Mouse (Mus musculus) T-helper 1 cell (primary cell): ENCODE results near the gene Focad.

Experiments
- in situ Hi-C: fragments of 300-600 bp; cut with MboI, MseI; formaldehyde crosslinking; loops from one replicate; pipeline ENCODE4 v1.15.1; 2025; ENCODE audit warnings: high pct_unique_total_duplicates

Focad gene

GRCm38 (mm10) chr4:88209351-88209814, 115.0 kb downstream of the Focad start:
- in situ Hi-C loops: no loop called here

GRCm38 (mm10) chr4:88210602-88211001, 116.2 kb downstream of the Focad start:
- in situ Hi-C loops: no loop called here

GRCm38 (mm10) chr4:88211200-88211885, 116.9 kb downstream of the Focad start:
- in situ Hi-C loops: no loop called here

GRCm38 (mm10) chr4:88213895-88214294, 119.5 kb downstream of the Focad start:
- in situ Hi-C loops: no loop called here

GRCm38 (mm10) chr4:88218286-88218685, 123.9 kb downstream of the Focad start:
- in situ Hi-C loops: no loop called here

GRCm38 (mm10) chr4:88218797-88219196, 124.4 kb downstream of the Focad start:
- in situ Hi-C loops: no loop called here

GRCm38 (mm10) chr4:88231375-88231774, 136.9 kb downstream of the Focad start:
- in situ Hi-C loops: no loop called here

- in situ Hi-C loops: no loop called here
These were observed 141.5 kb downstream of the Focad start for GRCm38 (mm10) chr4:88235941-88236340.

- in situ Hi-C loops: no loop called here
These were observed 142.7 kb downstream of the Focad start for GRCm38 (mm10) chr4:88236926-88237756.

GRCm38 (mm10) chr4:88238351-88238750, 143.9 kb downstream of the Focad start:
- in situ Hi-C loops: no loop called here

- in situ Hi-C loops: no loop called here
These were observed 149.4 kb downstream of the Focad start for GRCm38 (mm10) chr4:88243834-88244233.

GRCm38 (mm10) chr4:88245494-88245893, 151.1 kb downstream of the Focad start:
- in situ Hi-C loops: no loop called here

GRCm38 (mm10) chr4:88261349-88261748, 166.9 kb downstream of the Focad start:
- in situ Hi-C loops: no loop called here

- in situ Hi-C loops: no loop called here
These were observed 170.1 kb downstream of the Focad start for GRCm38 (mm10) chr4:88264536-88264935.

GRCm38 (mm10) chr4:88270408-88271067, 176.1 kb downstream of the Focad start:
- in situ Hi-C loops: no loop called here

- in situ Hi-C loops: no loop called here
These were observed 181.2 kb downstream of the Focad start for GRCm38 (mm10) chr4:88275571-88276041.

- in situ Hi-C loops: no loop called here
These were observed 181.8 kb downstream of the Focad start for GRCm38 (mm10) chr4:88276058-88276734.

GRCm38 (mm10) chr4:88278524-88278923, 184.1 kb downstream of the Focad start:
- in situ Hi-C loops: no loop called here

- in situ Hi-C loops: no loop called here
These were observed 186.1 kb downstream of the Focad start for GRCm38 (mm10) chr4:88280536-88280935.

- in situ Hi-C loops: no loop called here
These were observed 201.1 kb downstream of the Focad start for GRCm38 (mm10) chr4:88295537-88295936.

GRCm38 (mm10) chr4:88299551-88299950, 205.1 kb downstream of the Focad start:
- in situ Hi-C loops: no loop called here
